Mouse (Mus musculus) layer of hippocampus, postnatal 25 days (tissue): Measurements from ENCODE around the gene Agtrap. TPM values are rescaled to one million over a fixed set of nuclear protein-coding genes. Genes with fewer than 3 reads are reported as not detected.

Experiments used
- DNase-seq, 2 experiments: peaks; one replicate each; pipeline ENCODE4 v3.0.0; 2022; ENCODE audit warnings: mixed read lengths in 2 of 2, low spot score in 1 of 2; ENCODE audit errors: extremely low spot score in 1 of 2
- total RNA-seq, 2 experiments: library from RNA; stranded (reverse); gene quantifications; 2 replicates each; pipeline ENCODE4 v1.2.3; 2021

The Agtrap gene
- total RNA-seq, 2 experiments from 2014 or later: 6.2 to 6.9 TPM

DNA sequence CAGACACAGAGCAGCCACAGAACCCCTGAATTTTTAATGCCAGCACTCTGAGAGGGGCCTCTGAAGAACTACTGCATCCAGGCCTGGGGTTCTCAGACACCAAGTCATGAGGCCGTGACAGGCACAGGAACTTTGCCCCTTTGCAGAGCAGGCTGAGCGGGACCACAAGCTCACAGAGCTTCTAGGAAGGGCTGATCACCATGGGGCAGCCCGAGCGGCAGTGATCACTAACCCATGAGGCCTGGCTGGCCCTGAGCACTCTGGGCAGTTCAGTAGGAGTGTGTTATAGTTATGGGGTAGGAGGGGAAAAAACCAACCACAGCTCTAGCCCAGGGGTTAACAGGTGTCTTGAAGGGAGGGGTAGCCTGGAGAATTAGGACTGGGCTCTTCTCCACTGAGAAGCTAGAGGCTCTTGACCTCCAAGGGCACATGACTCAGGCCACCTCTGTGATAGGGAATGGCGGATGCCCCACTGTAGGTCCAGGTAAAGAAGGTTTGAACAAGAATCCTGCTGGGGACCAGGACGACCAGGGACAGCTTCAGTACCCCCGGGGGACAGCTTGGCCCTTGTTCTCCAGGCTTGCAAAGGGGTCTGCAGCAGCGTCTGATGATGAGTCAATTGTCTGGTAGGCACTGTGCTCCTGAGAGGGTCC is 7.8 kb downstream of the Agtrap start:
- DNase-seq: no peak

DNA sequence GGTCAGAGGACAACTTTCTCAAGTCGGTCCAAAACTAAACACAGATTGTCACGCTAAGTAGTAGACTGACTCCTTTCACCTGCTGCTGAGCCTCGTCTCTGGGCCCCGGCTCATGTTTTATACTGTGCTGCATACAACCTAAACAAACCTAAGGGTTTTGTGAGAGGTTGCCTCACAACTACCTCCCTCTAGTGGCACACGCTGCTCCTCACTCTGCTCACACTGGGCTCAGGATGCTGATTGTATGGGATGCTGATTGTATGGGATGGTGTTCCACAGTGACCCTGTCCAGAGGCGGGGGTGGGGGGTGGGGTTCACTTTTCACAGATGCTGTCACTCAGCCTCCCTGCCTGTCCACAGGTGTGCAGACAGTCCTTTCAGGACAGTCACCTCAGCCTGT is 8.6 kb downstream of the Agtrap start:
- no peak for DNase-seq

DNA sequence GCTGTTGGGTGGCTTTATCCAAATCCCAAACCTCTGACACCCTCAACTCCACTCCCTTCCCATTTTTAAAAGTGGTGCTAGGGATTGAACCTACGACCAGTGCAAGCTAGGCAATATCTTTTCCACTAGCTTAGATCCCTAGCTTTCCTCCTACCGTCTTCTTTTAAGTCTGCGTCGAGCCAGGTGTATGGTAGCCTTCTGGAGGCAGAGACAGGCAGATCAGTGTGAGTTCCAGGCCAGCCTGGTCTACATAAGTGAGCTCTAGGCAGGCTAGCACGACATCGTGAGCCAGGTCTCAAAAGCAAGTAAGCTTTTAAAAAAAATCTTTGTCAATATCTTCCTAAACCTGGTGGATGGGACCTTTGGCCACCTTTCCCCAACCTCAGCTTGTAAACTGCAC is 11.9 kb downstream of the Agtrap start:
- DNase-seq: no peak

DNA sequence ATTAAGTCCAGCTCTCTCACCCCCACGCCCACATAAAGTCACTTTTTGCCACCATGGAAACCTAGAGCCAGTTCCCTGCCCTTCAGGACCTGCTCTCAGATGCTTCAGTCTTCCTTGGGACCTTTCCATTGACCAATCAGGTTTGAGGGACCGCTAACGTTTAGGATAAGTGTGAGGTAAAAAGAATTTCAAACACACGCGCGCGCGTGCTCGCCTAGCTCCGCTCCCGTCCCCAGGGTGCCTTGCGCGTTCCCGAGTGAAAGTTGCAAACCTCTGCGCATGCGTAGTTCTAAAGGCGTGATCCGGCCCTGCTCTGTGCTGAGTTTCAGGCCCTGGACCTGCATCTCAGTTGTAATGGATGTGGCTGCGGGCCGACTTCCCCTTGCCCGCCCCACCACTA is 12.6 kb downstream of the Agtrap start:
- peak in 1 of 2 experiments; percentile 62 for DNase-seq

DNA sequence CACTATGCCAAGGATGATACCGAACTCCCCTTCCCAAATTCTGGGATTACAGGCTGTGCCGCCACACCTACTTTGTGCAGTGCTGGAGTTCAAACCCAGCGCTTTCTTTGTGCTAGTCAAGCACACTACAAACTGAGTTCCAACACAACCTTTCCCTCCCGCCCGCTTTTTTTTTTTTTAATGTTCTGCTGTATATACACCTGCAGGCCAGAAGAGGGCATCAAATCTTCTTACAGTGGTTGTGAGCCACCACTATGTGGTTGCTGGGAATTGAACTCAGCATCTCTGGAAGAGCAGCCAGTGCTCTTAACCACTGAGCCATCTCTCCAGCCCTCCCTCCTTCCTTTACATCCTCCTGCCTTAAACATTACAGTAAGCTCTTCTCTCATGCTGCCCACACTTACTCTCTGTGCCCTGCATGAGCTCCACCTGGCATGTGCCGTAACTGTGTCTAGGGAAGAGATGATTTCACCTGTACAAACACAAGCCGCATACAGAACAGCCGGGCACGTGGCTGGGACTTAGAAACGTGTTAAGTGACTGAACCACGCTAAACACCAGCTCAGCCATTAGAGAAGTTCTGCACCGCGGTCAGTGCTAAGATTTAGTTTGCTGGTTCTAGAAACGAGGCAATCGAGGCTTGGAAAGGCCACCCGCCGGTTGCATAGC is 13.2 kb downstream of the Agtrap start:
- no peak for DNase-seq

DNA sequence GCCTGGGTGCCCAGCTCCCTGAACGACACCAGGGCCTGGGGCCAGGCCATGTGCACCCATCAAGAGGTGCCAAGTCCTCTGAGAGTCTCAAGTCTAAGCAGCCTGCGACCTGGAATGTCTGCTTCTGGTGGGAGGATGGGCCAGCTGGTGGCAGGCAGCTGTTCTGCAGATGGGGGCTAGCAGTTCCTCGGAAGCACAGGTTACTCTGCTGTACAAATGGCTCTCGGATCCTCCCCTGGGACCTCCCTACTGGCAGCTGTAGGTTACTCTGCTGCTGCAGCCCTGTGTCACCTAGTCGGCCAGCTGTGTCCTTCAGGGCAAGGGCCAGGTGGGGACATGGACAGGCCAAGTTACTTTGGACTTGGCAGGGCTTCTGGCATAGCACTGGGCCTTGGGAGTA is 16.3 kb downstream of the Agtrap start:
- DNase-seq: no peak

DNA sequence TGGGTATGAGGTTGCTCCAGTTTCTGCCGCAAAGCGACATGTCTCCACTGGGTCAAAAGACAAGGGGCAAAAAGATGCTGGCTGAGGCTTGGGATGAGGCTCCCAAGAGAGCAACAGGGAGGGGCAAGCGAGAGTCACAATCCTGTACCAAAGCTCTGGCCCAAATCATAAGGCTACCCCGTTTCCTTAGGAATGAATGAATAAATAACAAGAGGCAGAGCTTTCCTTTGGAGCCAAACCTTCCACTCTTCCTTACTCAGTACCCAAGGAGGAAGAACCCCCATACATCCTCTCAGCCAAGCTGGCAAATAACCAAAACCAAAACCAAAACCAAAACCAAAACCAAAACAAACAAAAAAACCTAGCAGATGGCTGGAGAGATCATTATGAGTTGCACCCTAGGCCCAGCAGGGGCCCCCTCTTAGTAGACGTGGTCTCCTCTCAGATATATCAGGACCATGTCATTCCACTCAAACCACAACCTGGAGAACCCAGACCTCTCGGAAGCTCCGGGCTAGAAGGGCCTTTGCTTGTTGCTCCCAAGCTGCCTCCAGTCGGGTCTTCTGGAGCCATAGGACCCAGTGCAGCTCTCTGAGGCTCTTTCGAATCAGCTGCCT is 18.1 kb downstream of the Agtrap start:
- no peak for DNase-seq

DNA sequence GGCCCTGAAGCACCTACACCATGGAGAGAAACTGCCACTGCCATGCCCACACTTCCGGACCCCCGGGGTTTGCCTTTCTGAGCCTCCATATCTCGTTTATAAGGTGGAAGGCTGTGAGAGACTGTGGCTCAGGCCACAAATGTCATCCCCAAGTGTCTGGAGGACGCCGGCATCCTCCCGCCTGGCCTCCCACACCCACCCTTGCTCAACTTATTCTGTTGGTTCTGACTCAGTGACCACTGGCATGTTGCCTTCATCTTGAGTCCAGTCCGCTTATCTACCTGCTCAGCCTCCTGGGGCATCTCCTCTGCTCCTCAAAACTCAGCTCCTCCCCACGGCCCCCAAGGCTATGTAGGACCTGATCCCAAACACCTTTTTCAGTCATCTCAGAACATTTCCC is 20.5 kb downstream of the Agtrap start:
- no peak for DNase-seq

DNA sequence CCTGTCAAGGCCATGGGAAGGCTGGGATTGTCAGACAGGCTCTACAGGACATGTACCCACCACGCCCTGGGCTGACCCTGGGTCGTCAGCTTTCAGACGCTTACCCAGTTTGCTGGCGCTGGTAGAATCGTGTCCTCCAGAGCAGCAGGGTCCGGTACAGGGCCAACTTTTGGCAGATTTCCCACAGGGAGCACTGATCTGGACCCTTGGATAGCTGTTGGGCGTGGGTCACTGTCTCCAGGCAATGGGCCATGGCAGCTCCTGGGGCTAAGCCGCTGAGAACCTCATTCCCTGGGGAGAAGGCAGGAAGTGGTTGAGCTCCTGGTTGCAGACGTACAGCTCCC is 21.5 kb downstream of the Agtrap start:
- no peak for DNase-seq

DNA sequence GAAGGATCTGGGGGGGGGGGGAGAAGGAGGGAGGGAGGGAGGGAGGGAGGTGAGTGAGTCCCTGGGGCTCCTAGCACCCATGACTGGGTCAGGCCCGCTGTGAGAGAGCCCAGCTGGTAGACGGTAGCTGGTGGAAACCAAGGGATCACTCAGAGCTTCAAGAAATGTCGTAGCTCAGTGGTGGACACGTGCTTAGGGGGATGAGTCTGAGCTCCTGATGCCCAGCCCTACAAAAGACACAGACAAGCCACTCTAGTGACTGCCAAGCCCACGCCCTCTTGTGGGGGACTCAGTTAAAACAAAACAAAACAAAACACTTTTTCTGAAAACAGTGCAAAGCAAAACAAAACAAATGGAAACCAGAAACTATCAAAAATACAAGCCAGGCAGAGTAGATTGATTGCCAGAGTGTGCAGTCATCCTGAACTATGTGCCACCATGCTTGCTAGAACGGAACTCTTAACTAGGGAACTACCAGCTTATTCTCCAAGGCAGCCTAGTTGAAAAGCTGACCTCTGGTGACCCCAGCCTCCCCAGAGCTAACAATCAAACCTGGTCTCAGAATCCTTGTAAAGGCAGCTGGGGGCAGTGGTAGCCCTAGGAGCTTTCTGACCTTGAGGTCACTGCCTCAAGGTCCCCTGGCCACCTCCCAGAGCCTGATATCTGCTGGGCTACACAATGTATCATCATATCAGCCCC is 22.0 kb downstream of the Agtrap start:
- no peak for DNase-seq

DNA sequence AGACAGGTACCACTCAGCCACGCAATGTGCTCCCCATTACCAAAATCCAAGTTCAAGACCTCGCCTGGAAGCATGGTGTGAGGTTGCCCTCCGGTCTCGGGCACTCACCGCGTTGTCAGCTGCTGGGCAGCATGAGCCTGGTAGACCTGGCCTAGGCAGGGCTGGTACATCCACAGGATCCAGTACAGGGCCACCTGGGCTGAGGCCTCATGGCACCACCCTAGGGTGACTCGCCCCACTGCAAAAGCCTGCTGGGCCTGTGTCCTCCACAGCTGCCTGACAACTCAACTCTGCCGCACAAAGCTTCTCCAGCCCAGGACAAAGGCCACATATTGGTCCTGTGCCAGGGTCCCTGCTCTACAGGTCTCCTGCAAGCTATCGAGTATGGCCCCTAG is 26.7 kb downstream of the Agtrap start:
- no peak for DNase-seq

DNA sequence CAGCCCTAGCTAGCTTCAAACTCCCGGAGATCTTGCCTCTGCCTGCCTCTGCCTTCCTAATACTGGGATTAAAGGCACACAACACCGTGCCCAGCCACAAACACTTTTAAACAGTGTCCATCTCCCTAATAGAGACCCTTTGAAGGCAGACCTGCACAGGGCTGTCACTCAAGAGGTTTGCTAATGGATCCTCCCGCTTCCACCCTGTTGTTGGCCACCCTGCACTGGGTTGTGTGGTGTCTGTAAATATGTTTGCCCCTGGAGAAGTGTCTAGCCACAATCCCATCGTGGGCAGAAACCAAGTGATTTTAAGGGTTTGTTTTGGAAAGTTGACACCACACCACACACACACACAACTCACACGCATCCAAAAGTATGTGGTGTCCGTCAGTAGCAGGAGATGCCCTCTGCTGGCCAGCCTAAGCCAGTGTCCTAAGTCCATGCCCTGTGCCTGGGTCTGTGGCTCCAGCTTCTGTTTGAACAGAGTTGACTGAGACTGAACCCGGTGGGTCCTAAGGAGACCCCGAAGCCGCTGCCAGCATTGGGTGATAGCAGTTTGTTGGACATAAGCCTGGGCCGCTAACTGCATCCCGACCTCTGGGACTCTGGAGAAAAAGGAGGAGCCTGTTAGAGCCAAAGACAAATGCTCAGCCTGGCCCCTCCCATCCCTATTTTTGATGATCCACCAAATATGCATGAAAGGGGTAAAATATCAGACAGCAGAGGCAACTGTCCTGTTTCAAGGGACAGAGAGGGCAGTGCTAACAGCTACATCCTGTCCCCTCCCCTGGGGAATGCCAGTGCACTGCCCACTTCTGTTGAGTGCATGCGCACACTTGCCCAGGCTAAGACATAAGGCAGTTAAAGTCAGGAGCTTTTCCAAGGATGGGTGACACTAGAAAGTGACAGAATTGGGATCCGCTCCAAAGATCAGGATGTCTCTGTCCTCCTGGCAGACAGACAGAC is 27.4 kb downstream of the Agtrap start:
- no peak for DNase-seq

DNA sequence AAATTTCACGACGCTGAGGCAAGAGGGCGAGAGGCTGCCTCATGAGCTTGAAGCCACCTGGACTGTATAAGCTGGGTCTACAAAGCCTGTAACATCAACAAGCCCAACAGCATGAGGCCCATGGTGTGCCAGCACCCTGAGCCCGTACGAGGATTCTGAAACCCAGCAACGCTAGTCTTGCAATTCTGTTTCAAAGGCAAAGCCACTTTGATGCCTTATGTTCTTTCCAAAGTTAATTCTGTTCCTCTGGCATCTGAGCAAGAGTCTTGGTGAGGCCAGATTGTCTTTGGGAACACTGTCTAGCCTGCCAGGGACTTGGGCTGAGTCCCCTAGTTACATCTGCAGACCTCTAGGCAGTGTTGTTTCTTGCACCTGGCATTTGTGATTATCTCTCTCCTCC is 28.8 kb downstream of the Agtrap start:
- DNase-seq: no peak

DNA sequence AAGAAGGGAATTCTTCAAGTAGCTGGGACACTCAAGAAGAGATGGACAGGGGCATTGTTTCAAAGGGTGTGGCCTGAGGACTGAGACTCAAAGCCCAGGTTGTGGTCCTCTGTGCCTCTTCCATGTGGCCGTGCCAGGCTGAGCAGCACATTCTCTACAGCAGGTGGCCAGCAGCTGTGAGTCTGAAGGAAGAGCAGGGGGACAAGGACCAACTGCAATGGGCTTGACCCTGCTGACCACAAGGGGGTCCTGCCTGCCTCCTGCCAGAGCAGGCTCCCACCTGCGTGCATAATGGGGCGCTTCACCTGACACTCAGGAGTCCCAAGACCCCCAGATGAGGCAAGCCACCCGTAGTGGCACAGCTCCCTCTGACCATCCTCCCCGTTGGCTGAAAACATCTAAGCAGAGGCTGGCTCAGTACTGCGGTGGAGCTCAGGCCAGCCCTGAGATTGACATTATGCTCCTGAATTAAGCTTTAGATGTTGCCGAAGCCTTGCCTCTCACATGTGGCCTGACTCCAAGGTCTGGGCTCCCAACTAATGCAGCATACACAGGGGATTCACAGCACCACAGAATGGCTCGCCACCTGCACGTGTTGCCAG is 29.5 kb downstream of the Agtrap start:
- DNase-seq: no peak

DNA sequence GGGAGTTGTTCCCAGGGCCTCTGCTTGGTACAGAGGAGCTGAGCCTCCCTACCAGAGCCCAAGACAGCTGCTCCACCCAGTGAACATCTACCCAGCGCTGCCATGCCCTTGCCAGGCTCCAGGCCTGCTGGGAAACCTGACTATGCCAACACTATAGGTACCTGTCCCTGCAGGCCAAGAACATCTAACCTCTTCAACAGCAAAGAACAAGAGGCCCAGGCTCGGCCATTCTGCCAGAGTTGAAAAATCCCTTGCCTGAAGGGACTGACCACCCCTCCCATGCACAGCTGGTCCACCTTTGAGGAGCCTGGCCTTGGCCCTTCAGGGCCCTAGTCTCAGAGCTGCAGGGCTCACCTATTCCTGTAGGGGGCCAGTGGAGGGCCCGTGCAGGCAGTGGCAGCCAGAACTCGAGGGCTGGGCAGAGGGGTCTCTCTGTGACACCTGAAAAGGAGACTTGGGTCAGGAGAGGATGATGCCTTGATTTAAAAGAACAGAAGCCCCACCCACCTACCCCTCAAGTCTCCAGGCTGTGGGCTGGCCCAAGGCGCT is 30.1 kb downstream of the Agtrap start:
- DNase-seq: no peak

DNA sequence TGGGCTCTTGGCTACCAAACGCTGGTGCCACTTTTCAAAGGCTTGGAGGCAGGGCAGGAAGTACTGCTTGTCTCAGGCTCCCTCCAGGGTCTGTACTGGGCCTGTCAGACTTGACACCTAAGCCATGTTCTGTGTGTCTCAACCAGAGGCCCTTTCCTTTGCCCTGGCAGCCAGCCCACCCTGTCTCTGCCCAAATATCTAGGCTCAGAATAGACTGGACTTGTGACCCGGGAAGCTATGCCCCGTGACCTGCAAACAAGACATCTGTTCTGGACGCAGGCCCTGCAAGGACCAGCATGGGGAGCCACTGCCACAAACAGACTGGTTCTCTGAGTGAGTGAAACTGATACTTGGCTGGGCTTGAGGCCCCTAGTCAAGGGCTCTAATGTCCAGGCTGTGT is 31.0 kb downstream of the Agtrap start:
- no peak for DNase-seq

DNA sequence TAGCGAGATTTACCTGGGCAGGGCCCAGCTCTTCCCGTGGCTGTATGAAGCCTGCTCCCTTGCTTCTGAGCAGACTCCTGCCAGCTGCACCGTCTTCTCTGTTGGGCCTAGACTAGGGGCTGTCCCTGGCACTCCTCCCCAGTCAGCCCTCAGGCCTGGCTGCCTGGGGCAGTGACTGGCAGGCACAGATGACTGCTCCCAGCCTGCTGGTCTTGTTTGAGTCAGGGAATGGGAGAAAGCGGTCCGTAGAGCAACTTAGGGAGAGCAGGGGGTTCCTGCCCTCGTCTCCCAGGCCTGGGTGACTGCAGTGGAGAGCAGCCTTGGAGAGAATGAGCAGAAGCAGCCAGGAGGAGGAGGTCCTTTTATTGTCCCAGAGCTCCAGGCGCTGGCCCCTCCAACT is 31.6 kb downstream of the Agtrap start:
- no peak for DNase-seq

DNA sequence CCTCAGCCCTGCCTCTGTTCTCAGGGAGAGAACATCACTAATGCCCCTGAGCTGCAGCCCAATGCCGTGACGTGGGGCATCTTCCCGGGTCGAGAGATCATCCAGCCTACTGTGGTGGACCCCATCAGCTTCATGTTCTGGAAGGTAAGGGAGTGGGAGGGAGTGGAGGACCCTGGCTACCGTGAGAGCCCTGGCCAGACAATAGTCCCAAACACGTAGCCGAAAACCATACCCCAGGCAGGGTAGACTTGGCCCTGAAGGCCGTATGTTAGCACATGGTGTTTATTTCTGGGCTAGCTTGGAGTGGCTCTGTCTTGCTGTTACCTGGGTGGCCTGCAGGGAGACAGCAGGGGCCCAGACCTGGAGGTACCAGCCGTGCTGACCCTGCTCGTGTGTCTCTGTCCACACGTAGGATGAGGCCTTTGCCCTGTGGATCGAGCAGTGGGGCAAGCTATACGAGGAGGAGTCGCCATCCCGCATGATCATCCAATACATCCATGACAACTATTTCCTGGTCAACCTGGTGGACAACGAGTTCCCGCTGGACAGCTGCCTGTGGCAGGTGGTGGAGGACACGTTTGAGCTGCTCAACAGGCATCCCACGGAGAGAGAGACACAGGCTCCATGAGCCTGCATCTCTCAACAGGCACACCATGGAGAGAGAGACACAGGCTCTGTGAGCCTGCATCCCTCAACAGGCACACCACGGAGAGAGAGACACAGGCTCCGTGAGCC is 32.7 kb downstream of the Agtrap start:
- DNase-seq: no peak

DNA sequence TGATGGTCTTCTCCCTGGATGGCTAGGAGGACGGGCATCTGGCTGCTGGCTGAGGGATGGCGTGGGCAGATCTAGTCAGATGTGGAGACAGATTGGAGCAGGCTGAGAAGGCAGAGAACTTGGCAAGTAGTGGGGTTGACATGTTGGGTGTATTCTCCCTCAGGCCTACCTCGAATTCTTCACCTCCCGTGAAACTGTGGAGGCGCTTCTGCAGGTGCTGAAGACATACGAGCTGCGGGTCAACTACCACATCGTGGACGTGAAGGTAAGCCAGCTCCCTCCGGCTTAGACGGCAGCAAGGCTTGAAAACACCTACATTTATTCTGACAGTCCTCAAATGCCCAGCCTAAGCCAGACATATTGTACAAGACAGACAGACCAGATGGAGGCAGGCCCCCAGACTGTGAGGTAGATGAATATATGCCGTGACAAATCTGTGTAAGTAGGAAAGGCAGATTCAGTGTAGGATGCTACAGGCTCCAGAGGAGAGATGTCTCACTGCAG is 34.4 kb downstream of the Agtrap start:
- peak; percentile 40 to 53 for DNase-seq
